Mouse (Mus musculus) natural killer cell, adult 2 months (primary cell): ENCODE data around the gene Gm49333.

ENCODE experiments used
- DNase-seq, 2 experiments: peaks; one replicate each; pipeline ENCODE4 v3.0.0; 2022; ENCODE audit warnings: low spot score in 2 of 2

Gene Gm49333

DNA sequence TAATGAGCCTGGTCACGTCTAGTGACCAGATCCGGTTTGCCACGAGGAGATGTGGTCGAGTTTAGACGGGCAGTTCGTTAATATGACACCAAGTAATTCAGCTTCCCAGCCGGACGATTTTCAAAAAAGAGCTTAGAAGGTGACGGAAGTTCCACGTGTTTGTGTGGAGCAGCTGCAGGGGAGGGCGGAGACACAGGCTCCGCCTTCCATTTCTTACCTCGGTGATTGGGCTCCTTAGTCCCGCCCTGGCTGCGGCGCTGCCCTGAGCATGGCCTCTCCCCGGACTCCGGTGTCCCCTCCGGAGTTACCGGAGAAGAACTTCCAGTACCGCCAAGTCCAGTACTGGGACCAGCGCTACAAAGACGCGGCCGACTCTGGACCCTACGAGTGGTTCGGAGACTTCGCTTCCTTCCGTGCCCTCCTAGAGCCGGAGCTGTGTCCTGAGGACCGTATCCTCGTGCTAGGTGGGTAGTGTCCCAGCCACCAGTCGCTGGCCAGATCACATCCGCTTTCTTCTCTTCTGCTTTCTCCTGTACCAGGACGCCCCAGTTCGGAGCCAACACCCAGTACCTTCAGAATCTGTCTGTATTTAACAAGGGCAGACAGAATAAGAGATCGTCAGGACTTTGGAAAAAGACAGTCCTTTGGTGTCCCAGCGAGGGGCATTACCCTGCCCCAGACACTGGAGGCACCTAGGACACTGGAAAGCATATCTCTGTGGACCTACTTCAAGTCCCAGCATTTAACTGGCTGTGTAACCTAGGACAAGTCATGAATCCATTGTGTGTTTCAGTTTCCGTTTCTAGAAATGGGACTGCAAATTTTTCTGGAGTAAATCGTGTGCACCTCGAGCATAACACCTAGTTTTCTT, at the start of gene Gm49333, which contains the start of the genes Eef1akmt4 and Alg3:
Gm49333 (plus strand) TSS at position 254 of the 871 bp plus-strand sequence.
Eef1akmt4 (plus strand) TSS at position 237 of the 871 bp plus-strand sequence.
Alg3 (minus strand) TSS at position 379 of the 871 bp plus-strand sequence.
- DNase-seq: peak; percentile 74 to 81

DNA sequence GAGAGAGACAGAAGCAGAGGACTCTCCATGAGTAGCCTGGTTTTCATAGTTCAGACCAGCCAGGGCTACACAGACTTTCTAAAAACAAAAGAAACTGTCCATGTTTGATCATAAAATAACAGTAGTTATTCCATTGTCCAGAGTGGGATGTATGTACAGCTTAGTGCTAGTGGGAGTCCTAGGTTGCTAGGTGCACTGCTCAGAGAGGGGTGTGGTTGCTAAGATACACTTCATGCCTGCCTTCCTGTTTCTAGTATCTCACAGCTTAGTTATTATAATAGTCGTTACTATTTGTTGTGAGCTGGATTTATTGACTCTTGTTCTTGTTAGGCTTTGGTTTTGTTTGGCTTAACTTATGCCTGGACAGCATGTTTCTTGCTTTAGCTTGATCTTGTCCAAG, 46.3 kb upstream of the Gm49333 start:
- DNase-seq: no peak

DNA sequence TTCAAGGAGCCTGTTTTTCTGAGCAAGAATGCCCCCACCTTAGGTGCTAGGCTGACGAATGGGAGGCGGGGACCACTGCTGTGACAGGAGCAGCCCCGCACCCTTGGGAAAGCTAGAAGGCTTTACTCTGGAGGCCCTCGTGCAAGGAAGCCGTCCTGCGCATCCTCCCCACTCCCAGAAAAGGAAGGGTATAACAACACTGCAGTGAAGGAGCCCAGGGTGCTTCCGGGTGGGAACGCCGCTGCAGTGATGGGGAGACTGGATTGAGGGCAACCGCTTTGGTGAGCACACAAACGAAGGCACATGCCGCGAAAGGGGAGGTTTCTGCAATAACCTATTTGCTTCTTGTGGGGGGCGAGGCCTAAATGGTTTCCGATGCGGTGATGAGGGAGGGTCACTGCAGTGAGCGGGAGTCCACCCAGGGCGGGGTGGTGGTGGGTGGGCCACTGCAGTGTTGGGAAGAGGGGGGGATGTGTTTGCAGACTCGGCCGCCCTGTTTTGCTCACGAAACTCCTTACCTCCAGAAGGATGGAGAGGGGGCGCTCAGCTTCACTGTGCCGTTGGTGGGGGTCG, 22.0 kb upstream of the Gm49333 start, which contains the start of gene Vwa5b2:
Vwa5b2 (plus strand) TSS at position 106 of the 573 bp plus-strand sequence.
- DNase-seq: no peak

DNA sequence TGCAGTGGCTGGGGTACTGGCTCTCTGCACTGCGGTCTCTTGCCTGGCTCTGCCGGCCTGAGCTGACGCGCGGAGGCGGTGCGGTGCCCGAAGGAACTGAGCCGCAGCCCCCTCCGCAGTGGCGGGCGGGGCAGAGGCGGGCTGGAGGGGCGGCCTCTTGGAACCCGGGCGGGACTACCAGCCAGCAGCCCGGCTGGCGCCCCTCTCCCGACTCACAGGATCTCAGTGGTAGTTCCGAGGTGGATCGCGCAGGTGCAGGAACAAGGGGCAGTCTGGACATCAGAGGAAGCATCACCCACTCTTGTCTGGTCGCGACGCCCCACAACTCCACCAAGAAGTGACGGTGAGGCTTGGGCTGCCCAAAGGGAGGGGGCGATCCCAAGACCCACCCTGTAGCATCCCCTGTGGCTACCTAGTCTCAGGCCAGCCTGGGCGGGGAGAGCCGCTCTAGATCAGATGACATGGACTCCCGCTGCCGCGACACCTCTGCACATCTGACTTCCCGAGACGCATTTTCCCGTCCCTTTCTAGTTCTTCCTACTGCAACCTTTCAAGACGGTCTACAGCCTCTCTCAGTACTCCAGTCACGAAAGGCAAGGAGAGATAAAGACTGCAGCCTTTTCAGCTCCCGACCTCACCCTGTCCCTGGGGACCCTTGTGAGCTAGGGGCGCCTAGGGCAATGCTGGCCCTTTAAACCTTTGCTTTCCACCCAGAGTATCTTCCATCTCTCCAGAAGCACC, 21.3 kb upstream of the Gm49333 start:
- DNase-seq: no peak

DNA sequence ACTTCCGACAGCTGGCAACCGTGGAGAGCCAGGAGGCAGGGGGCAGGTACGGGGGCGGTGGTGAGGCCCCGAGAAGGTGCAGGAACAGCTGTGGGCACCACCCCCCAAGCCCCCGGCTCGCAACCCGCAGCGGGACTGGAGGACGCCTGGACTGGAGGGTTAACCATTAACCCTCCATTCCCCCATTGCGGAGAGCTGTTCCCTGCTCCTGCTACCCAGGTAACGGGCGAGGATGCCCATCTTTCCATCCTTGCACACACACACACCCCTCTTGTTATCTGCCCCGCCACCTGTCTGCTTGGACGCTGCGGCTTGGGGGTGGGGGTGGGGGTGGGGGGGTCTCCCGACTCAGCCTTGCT, 20.8 kb upstream of the Gm49333 start:
- DNase-seq: no peak

DNA sequence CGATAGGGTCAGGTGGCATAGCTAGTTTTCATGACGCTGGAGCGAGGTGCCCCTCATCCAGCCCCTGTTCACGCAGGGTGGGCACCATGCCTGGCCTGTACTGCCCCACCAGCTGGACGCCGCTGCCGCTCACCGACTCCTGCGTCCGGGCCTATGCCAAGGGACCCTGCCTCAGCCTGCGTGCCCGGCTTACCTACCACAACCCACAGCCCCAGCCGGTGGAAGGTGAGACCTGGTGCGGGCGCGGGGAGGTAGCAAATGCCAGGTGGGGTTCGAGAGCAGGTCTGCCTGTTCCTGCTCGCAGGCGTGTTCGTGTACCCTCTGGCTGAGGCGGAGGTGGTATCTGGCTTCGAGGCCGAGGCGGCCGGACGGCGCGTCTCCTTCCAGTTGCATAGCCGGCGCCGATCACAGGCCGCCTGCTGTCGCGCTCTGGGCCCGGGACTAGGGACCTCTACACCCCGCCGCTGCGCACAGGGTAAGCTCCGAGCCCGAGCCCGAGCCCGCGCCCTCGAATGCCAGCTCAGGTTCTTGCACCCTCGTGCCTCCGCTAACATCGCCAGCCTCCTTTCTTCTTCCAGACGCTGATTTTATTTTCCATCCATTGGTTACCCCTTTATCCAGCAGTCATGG, 20.2 kb upstream of the Gm49333 start:
- no peak for DNase-seq

DNA sequence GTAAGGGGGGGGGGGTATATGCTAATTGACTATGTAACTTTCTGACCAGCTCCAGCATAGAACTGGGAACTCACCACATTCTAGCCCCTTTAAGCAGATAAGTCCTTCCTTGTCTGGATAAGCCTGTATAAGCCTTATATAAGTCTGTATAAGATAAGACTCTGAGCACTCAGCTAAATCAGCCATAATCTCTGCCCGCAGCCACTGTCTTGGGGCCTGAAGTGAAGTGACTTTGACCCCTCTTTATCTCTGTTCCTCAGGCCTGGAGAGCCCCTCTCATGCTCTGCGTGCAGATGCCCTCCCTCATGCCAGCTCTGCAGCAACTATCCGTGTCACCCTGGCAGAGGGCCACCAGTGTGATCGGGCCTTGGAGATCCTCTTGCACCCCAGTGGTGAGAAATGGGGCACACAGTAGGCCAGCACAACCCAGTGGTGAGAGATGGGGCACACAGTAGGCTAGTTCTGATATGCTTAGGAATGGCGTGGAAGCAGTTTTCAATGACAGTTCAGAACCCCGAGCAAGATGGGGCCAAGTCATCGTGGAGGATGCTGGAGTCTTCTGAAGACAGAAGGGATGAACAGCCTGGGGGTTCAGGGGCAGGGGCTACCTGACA, 16.2 kb upstream of the Gm49333 start:
- DNase-seq: no peak

DNA sequence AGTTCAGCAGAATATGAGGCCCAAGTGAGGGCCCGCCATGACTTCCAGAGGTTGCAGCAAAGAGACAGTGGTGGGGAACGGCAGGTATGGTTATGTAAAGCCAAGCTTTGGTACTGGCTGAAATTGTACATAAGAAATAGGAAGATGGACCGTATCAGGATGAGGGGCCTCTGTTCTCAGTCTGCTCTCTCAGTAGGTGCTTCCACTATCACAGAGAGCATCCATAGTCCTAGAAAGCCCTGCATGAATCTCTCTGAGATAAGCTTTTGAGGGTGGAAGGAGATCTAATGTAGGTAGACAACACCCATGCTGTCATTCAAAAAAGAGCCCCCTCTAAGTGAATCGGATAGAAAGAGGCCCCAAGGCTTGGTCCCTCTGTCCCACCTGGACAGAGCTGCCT, 15.7 kb upstream of the Gm49333 start:
- DNase-seq: no peak

DNA sequence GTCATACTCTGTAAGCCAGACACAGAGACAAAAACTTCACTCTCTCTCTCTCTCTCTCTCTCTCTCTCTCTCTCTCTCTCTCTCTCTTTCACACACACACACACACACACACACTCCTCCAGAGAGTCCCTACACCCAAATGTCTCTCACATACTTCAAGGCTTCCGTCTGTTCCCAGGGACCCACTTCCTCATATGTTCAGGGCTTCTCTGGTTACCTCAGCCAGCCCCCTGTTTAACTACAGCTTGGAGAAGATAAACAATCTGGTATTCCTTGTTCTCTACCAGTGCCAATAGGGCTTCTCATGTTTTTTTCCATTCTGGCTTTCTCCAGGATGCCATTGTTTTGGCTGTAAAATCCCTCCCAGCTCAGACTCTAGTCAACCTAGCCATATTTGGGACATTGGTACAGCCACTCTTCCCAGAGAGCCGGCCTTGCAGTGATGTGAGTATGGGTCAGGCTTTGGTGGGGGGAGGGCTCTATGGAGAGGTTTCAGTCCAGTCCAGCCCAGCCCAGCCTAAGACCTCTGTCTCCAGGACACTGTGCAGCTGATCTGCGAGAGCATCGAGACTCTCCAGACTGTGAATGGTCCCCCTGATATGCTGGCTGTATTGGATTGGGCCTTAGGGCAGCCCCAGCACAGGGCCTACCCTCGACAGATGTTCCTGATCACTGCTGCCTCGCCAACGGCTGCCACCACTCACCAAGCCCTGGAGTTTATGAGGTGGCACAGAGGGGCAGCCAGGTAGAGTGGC, 14.5 kb upstream of the Gm49333 start:
- no peak for DNase-seq

DNA sequence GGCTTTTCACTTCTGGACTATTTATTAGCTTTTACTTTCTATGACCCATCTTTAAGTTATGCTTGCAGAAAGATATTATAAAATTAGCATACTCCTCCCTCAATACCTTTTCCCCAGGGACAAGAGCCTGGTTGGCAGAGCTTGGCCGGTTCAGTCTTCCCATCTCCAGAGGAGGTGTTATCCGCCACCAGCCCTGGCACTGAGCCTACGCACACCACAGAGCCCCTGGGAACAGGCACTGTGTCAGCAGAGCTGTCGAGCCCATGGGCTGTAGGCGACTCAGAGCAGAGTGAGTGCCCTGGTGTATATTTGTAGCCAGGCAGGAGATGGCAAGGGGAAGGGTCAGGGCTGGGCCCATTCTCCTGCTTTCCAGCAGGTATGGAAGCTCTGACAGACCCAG, 10.9 kb upstream of the Gm49333 start:
- DNase-seq: no peak

DNA sequence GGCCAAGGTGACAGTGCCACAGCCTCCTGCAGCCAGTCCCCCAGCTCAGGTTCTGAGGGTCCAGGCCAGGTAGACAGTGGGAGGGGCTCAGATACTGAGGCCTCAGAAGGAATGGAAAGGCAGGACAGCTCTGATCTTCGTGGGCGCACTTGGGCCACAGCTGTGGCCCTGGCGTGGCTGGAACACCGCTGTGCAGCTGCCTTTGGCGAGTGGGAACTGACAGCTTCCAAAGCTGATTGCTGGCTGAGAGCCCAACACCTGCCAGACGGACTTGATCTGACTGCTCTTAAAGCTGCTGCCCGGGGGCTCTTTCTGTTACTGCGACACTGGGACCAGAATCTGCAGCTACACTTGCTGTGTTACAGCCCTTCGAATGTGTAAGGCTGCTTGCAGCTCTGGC, 6.7 kb upstream of the Gm49333 start:
- no peak for DNase-seq

DNA sequence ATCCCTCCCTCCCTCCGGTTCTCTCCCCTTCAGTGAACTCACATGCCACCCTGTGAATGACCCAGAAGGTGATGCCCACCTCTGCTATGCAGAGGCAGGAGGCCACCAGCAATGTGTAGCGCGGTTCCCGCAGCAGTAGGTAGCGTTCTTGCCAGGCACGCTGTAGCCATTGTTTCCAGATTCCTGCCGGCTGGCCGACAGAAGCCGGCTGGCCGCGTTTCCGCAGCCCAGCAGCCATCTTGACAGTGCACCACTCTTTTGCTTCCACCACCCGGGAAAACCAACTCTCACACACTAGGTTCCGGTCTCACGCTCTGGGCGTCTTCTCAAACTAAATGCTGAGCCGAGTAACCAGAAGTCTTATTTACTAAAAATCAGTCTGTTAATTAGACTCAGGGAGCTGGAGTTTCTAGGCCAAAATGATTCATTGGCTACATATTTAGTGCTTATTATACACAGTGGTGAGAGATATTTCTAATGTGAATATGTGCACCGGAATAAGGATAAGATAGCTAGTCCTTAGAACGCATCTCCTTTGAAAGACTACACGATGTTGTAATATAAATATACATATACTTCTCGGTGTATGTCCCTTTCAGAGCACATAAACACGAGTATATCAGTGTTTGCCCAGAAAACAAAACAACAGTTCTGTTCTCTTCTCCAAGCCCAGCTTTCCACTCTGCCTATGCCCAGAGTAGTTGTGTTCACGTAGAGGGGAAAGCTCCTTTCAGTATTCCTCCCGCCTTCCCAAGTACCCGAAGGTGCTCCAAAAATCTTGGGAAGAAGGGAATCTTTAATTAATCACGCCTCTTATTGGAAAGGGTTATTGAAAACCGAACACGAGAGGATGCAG, 681 bp upstream of the Gm49333 start:
- peak; percentile 69 to 78 for DNase-seq

DNA sequence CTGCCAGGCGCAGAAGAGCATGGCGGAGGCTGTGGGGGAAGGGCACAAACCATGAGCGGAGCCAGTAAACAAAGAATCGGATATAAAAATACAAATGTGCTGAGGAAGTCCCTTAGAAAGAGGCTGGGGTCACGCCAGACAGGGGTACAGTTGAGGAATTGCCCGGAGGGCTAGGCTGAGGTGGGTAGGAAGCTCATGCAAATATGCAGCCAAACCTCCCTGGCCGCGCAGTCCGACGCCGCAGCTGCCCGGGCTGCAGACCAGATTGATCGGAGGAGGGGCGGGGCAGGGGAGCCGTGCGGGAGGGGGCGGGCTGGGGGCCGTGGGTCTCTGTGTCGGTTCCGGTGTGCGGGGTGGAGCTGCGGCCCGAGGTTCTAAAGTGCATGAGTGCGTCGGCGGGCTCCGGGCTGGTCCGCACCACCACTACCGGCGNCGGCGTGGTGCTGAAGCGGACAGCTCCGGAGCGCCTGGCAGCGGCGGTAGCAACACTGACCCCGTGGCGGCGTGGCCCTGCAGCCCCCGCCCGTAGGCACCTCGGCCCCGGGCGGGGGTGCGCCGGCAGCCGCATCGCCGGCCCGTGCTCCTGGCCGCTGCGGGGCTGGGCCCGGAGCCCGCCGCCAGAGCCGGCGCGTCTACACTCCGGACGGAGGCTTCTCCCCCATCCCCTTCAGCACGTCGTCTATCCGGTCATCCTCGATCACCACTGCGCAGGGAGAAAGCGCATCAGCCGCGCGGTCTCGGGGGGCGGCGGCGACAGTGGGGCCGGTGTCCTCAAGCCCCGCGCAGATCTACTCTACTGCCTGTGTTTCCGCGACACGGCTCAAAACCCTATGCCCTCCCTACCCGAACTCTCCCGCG, 8.4 kb downstream of the Gm49333 start:
- DNase-seq: peak in 1 of 2 experiments; percentile 6

DNA sequence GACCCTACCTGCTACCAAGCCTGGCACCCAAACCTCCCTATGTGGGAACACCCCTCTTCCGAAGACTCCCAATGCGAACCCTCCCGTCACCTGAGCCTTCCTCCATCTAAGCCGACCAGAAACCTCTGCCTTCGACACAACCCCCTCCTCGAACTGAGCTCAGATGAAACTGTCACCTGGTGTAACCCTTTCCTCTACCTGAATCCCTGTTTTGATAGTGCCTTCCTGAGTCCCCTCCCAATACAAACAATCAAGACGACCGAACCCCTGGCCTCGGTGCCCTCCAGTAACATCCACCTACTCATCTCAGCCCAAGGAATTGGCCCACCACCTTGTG, 9.0 kb downstream of the Gm49333 start:
- no peak for DNase-seq

DNA sequence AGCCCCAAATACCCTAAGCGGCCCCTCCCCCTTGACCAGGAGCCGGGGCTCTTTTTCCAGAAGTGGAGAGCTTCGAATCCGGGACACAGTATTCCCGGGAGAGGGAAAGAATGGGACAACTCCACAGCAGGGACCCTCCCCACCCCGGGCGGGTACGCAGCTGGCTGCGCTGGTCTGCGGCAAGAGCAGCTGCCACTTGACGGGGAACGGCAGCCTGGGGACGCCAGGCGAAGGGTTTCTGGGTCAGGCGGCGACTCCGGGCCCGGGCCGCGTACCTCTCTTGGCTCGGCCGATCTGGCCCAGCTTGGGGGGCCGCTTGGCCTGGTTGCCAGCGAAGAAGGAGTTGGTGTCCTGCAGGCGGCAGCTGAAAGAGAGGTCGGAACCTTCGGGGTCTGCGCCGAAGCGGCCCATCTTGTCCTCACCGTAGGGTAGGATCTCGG, 9.4 kb downstream of the Gm49333 start:
- DNase-seq: no peak

DNA sequence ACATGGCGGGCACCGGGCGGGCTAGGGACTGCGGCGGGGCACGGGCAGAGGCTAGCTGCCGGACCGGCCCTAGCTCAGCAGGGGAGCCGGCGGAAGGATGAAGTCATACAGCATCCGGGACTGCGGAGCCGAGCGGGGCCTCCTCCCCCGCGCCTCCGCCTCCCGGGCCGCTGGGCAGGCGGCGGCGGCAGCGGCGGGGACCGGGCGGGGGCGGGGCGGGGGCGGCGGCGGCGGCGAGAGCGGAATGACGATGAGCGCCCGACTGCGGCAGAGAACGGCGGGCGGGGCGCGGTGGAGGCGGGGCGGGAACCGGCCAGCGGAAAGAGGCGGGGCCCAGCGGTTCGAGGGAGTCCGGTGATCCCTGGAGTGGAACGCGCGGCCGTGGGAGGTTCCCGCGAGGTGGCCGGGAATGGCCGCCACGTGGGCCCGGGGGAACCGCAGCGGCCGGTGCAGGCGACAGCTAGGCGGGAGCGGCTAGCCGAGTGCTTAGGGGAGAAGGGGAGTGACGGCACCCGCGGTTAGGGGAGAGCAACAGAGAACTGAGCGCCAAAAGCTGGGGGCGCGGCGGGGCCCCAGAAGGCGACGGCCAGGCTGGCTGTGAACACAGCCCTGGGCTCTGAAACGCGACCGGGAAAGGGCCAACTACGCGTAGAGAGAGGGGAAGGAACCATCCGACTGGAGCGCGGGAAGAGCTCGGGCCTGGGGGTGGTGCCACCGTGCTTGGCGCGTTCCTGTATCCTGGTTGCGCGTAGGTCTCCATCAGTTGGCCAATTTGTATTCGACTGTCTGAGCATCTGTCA, 10.0 kb downstream of the Gm49333 start, which contains the start of gene Camk2n2:
Camk2n2 (minus strand) TSS at position 97 of the 800 bp plus-strand sequence.
- peak in 1 of 2 experiments; percentile 8 for DNase-seq

DNA sequence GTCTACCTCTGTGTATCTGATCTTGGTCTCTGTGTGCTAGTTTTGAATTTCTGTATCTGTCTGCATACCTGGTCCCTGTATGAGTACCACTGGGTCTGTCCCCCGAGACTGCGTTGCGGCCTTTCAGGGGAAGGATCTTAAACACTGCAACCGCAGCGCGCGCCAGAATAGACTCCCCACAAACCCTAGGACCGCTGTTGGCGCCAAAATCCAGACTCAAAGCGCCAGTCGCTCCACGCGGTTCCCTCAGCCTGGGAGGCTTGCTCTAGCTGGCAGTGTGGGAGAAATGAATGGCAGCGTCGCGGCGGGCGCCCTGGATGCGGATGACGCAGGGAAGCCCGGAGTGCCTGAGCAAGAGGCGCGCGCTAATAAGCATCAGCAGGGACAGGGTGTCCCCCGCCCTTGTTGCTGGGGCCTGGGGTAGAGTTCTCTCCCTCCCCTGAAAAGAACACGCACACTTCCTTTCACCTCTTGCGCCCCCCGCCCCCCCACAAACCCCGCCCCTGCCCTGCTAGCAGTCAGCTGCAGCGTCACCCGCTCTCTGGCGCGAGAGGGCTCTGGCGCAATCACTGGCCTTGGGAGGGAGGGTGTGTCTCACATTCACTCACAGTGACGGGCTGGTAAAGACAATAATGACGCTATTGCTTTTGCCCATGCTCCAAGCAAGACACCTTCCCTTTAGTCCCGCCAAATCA, 10.7 kb downstream of the Gm49333 start:
- DNase-seq: peak in 1 of 2 experiments; percentile 35
